Mouse (Mus musculus) effector memory CD4-positive, alpha-beta T cell, adult 5 months (primary cell): ENCODE data around the gene Cbln3. TPM values are rescaled to one million over a fixed set of nuclear protein-coding genes. Genes with fewer than 3 reads are reported as not detected.

ENCODE experiments used
- polyA plus RNA-seq: library from polyadenylated mRNA; unstranded; fragments of 100-300 nt; shearing (Covaris generic); gene quantifications from one replicate; pipeline ENCODE4 v1.2.1, GENCODE M21; 2017

The Cbln3 gene
- 0.10 TPM for polyA plus RNA-seq

GRCm38 (mm10) chr14:55884166-55884565 is at the start of gene Cbln3:
Cbln3 (minus strand) TSS chr14:55884392.

GRCm38 (mm10) chr14:55899701-55900413 is 15.7 kb upstream of the Cbln3 start, which contains the start of gene Sdr39u1:
Sdr39u1 (minus strand) TSS chr14:55900293.

GRCm38 (mm10) chr14:55884713-55885113 is 521 bp upstream of the Cbln3 start, which contains the start of gene Khnyn:
Khnyn (plus strand) TSS chr14:55884947.

GRCm38 (mm10) chr14:55853621-55854285 is 30.4 kb downstream of the Cbln3 start, which contains the start of gene Nynrin:
Nynrin (plus strand) TSS chr14:55854010.

Other genes starting within 250 kb of the Cbln3 start
- gene Ipo4, start 248.4 kb downstream of the Cbln3 start, polyA plus RNA-seq, result 64.4 TPM
- gene Gm49378, start 246.5 kb downstream of the Cbln3 start, polyA plus RNA-seq, result not detected
- gene Tm9sf1, start 240.6 kb downstream of the Cbln3 start, polyA plus RNA-seq, result 65.5 TPM
- gene Tssk4, start 234.2 kb downstream of the Cbln3 start, polyA plus RNA-seq, result 0.59 TPM
- gene Mdp1, start 223.9 kb downstream of the Cbln3 start, polyA plus RNA-seq, result 52.4 TPM
- 32.1 TPM for gene Gmpr2, start 212.5 kb downstream of the Cbln3 start, polyA plus RNA-seq
- 214 TPM for gene Nedd8, start 212.3 kb downstream of the Cbln3 start, polyA plus RNA-seq
- gene Tinf2, start 202.6 kb downstream of the Cbln3 start, polyA plus RNA-seq, result 351 TPM
- gene Tgm1, start 170.5 kb downstream of the Cbln3 start, polyA plus RNA-seq, result not detected
- 89.4 TPM for gene Rabggta, start 162.1 kb downstream of the Cbln3 start, polyA plus RNA-seq
- gene Dhrs1, start 138.7 kb downstream of the Cbln3 start, polyA plus RNA-seq, result 22.6 TPM
- 51.0 TPM for gene Nop9, start 138.7 kb downstream of the Cbln3 start, polyA plus RNA-seq
- not detected for gene Cideb, start 125.9 kb downstream of the Cbln3 start, polyA plus RNA-seq
- 0.14 TPM for gene Ltb4r2, start 123.0 kb downstream of the Cbln3 start, polyA plus RNA-seq
- 0.27 TPM for gene Ltb4r1, start 118.4 kb downstream of the Cbln3 start, polyA plus RNA-seq
- not detected for gene Adcy4, start 100.3 kb downstream of the Cbln3 start, polyA plus RNA-seq
- 60.3 TPM for gene Ripk3, start 95.5 kb downstream of the Cbln3 start, polyA plus RNA-seq
- gene Nfatc4, start 61.2 kb downstream of the Cbln3 start, polyA plus RNA-seq, result not detected
- gene Nynrin, start 30.4 kb downstream of the Cbln3 start, polyA plus RNA-seq, result not detected
- gene Khnyn, start 555 bp upstream of the Cbln3 start, polyA plus RNA-seq, result 89.2 TPM
- 29.4 TPM for gene Sdr39u1, start 15.9 kb upstream of the Cbln3 start, polyA plus RNA-seq
- gene Cma1, start 60.3 kb upstream of the Cbln3 start, polyA plus RNA-seq, result not detected
- not detected for gene Cma2, start 66.6 kb upstream of the Cbln3 start, polyA plus RNA-seq
- not detected for gene Mcpt1, start 133.6 kb upstream of the Cbln3 start, polyA plus RNA-seq
- not detected for gene Mcpt9, start 146.1 kb upstream of the Cbln3 start, polyA plus RNA-seq
- not detected for gene Mcpt2, start 157.6 kb upstream of the Cbln3 start, polyA plus RNA-seq
- not detected for gene Mcpt4, start 177.9 kb upstream of the Cbln3 start, polyA plus RNA-seq
- not detected for gene Mcpt8, start 200.9 kb upstream of the Cbln3 start, polyA plus RNA-seq
- gene Ctsg, start 218.2 kb upstream of the Cbln3 start, polyA plus RNA-seq, result not detected
- gene Gzme, start 236.2 kb upstream of the Cbln3 start, polyA plus RNA-seq, result not detected
- gene Gzmd, start 248.2 kb upstream of the Cbln3 start, polyA plus RNA-seq, result not detected